Mouse (Mus musculus) gastrocnemius, adult 2 months (tissue): Measurements from ENCODE around the gene Nit2. TPM values are rescaled to one million over a fixed set of nuclear protein-coding genes. Genes with fewer than 3 reads are reported as not detected.

Source experiments
- DNase-seq: peaks from one replicate; pipeline ENCODE4 v3.0.0; 2022
- H3K27ac ChIP-seq: fragments of 200-600 bp; 2 replicates; pipeline ENCODE4 v1.8.1; 2022; ENCODE audit warnings: mild to moderate bottlenecking
- H3K4me3 ChIP-seq: fragments of 200-600 bp; 2 replicates; pipeline ENCODE4 v1.8.1; 2022; ENCODE audit warnings: mild to moderate bottlenecking, moderate library complexity
- CTCF ChIP-seq: fragments of 200-600 bp; IDR thresholded peaks from 2 replicates; pipeline ENCODE4 v1.8.1; 2022; ENCODE audit warnings: antibody characterized with exemption, mild to moderate bottlenecking, moderate library complexity
- intact Hi-C: fragments of 180-260 bp; cut with DNase I; formaldehyde crosslinking; loops from one replicate; pipeline ENCODE4 v1.15.1; 2025
- total RNA-seq, 2 experiments: library from RNA; stranded (reverse); gene quantifications; 2 replicates each; pipeline ENCODE4 v1.2.3; 2021

Nit2 gene
- total RNA-seq, 2 experiments from 2014 or later, result 22.7 to 24.3 TPM

- no peak overlapping the region for H3K4me3 ChIP-seq
- no peak for DNase-seq
- no peak for TF ChIP-seq CTCF
- H3K27ac ChIP-seq, result no peak overlapping the region
- intact Hi-C loops, result no loop called here
Observed at GRCm38 (mm10) chr16:57157076-57157475, 10.1 kb downstream of the Nit2 start.

GRCm38 (mm10) chr16:57155899-57156298, 11.2 kb downstream of the Nit2 start:
- H3K4me3 ChIP-seq, result no peak overlapping the region
- DNase-seq, result no peak
- TF ChIP-seq CTCF, result no peak
- no peak overlapping the region for H3K27ac ChIP-seq
- intact Hi-C loops, result no loop called here

GRCm38 (mm10) chr16:57151437-57151836, 15.7 kb downstream of the Nit2 start:
- Histone ChIP-seq H3K4me3 (no peak overlapping the region), H3K27ac (no peak overlapping the region)
- intact Hi-C loops, result no loop called here
- no peak for TF ChIP-seq CTCF
- no peak for DNase-seq

GRCm38 (mm10) chr16:57144741-57145140, 22.4 kb downstream of the Nit2 start:
- no peak overlapping the region for H3K27ac ChIP-seq
- intact Hi-C loops, result loop anchor here (5.0 kb wide), 1 partner anchor 48 kb away; no protein-coding TSS in a partner anchor
- H3K4me3 ChIP-seq, result no peak overlapping the region
- no peak for TF ChIP-seq CTCF
- no peak for DNase-seq

- TF ChIP-seq CTCF, result no peak
- no peak overlapping the region for H3K27ac ChIP-seq
- intact Hi-C loops, result no loop called here
Observed at GRCm38 (mm10) chr16:57133611-57134010, 33.5 kb downstream of the Nit2 start.

GRCm38 (mm10) chr16:57132326-57132725, 34.8 kb downstream of the Nit2 start:
- H3K27ac ChIP-seq, result no peak overlapping the region
- no peak for TF ChIP-seq CTCF
- DNase-seq, result no peak
- intact Hi-C loops, result no loop called here
- H3K4me3 ChIP-seq, result no peak overlapping the region

More at GRCm38 (mm10) chr16:57133611-57134010, 33.5 kb downstream of the Nit2 start:
- DNase-seq, result no peak
- H3K4me3 ChIP-seq, result no peak overlapping the region

- H3K27ac ChIP-seq, result no peak overlapping the region
- TF ChIP-seq CTCF, result no peak
- no peak overlapping the region for H3K4me3 ChIP-seq
- no peak for DNase-seq
- intact Hi-C loops, result no loop called here
Observed at GRCm38 (mm10) chr16:57131544-57131943, 35.6 kb downstream of the Nit2 start.

GRCm38 (mm10) chr16:57130752-57131400, 36.3 kb downstream of the Nit2 start:
- Histone ChIP-seq H3K4me3 (no peak overlapping the region), H3K27ac (no peak overlapping the region)
- DNase-seq, result no peak
- intact Hi-C loops, result no loop called here
- TF ChIP-seq CTCF, result no peak

- intact Hi-C loops, result loop anchor here (10.0 kb wide), 1 partner anchor 413 kb away; the partner anchor contains the start of gene Tfg
Observed at GRCm38 (mm10) chr16:57127825-57128224, 39.3 kb downstream of the Nit2 start.

GRCm38 (mm10) chr16:57126268-57126667, 40.9 kb downstream of the Nit2 start:
- no peak for TF ChIP-seq CTCF
- H3K27ac ChIP-seq, result no peak overlapping the region
- DNase-seq, result no peak
- intact Hi-C loops, result loop anchor here (10.0 kb wide), 1 partner anchor 411 kb away; the partner anchor contains the start of gene Tfg
- no peak overlapping the region for H3K4me3 ChIP-seq

More at GRCm38 (mm10) chr16:57127825-57128224, 39.3 kb downstream of the Nit2 start:
- H3K4me3 ChIP-seq, result no peak overlapping the region
- TF ChIP-seq CTCF, result no peak
- DNase-seq, result no peak
- H3K27ac ChIP-seq, result peak overlapping the region; percentile 3; the same call in 1 of the 2 replicates

GRCm38 (mm10) chr16:57122682-57123445, 44.3 kb downstream of the Nit2 start:
- intact Hi-C loops, result loop anchor here (10.0 kb wide), 1 partner anchor 408 kb away; the partner anchor contains the start of gene Tfg
- no peak for TF ChIP-seq CTCF
- Histone ChIP-seq H3K27ac (no peak overlapping the region), H3K4me3 (peak overlapping the region; percentile 73)
- no peak for DNase-seq

- Histone ChIP-seq H3K27ac (peak overlapping the region; percentile 92), H3K4me3 (peak overlapping the region; percentile 73)
- intact Hi-C loops, result loop anchor here (10.0 kb wide), 1 partner anchor 407 kb away; the partner anchor contains the start of gene Tfg
- no peak for DNase-seq
- no peak for TF ChIP-seq CTCF
Observed at GRCm38 (mm10) chr16:57121816-57122415, 45.2 kb downstream of the Nit2 start.
